25 mouse cellular contexts compared by ENCODE assay signal in genomic region chr11:49383133-49383532, GRCm38 (mm10). TPM values are rescaled to one million over a fixed set of nuclear protein-coding genes. Genes with fewer than 3 reads are reported as not detected.
"Had no signal": no experiment of that assay in that cellular context is flagged by ENCODE, and none has a peak within 500 bp of the region (broad histone marks: within the 10 kb centered on the region; RNA-seq: fewer than 3 reads in every experiment).

No protein-coding gene starts in this region.

- DNase-seq: retina, postnatal 1 day; right cerebral cortex, adult 18-20 months; right cerebral cortex, postnatal 14 days; right cerebral cortex, postnatal 25 days; right cerebral cortex, postnatal 4 days; spleen, adult 18-20 months; thymus, adult 2 months; thymus, postnatal 14 days; thymus, postnatal 25 days; thymus, postnatal 36 days; thymus, postnatal 4 days had no signal

- H3K4me3 ChIP-seq: neural tube, embryonic 12.5 days; neural tube, embryonic 13.5 days; neural tube, embryonic 15.5 days; stomach, embryonic 15.5 days had no signal

- H3K36me3 ChIP-seq: neural tube, embryonic 12.5 days; neural tube, embryonic 13.5 days; neural tube, embryonic 15.5 days; stomach, embryonic 15.5 days had no signal

- H3K9me3 ChIP-seq: neural tube, embryonic 12.5 days; neural tube, embryonic 13.5 days; neural tube, embryonic 15.5 days; stomach, embryonic 15.5 days had no signal

- H3K27me3 ChIP-seq: neural tube, embryonic 12.5 days; neural tube, embryonic 13.5 days; neural tube, embryonic 15.5 days; stomach, embryonic 15.5 days had no signal

- H3K4me1 ChIP-seq: neural tube, embryonic 12.5 days; neural tube, embryonic 13.5 days; neural tube, embryonic 15.5 days; stomach, embryonic 15.5 days had no signal

RNA-seq across cellular contexts. Expression of gene Olfr1389, which starts 39.7 kb away (rescaled TPM):
- total RNA-seq: neutrophil, adult 5-6 weeks had no signal
- polyA plus RNA-seq: neural tube, embryonic 11.5 days; neural tube, embryonic 12.5 days; neural tube, embryonic 13.5 days; neural tube, embryonic 14.5 days; neural tube, embryonic 15.5 days; small intestine, adult 2 months; spleen, adult 2 months; stomach, embryonic 14.5 days; stomach, embryonic 15.5 days; stomach, embryonic 16.5 days; stomach, postnatal 0 days; thymus, adult 2 months; urinary bladder, adult 2 months had no signal

RNA-seq across cellular contexts. Expression of gene Olfr1390, which starts 48.1 kb away (rescaled TPM):
- total RNA-seq: neutrophil, adult 5-6 weeks had no signal
- polyA plus RNA-seq: neural tube, embryonic 11.5 days; neural tube, embryonic 12.5 days; neural tube, embryonic 13.5 days; neural tube, embryonic 14.5 days; neural tube, embryonic 15.5 days; small intestine, adult 2 months; spleen, adult 2 months; stomach, embryonic 14.5 days; stomach, embryonic 15.5 days; stomach, embryonic 16.5 days; stomach, postnatal 0 days; testis, adult 2 months; thymus, adult 2 months; urinary bladder, adult 2 months had no signal

RNA-seq across cellular contexts. Expression of gene Olfr1388, which starts 53.3 kb away (rescaled TPM):
- polyA plus RNA-seq: neural tube, embryonic 11.5 days; neural tube, embryonic 12.5 days; neural tube, embryonic 15.5 days; spleen, adult 2 months; stomach, postnatal 0 days; testis, adult 2 months had no signal
